Mouse (Mus musculus) neural tube, embryonic 12.5 days (tissue): ENCODE results near the gene Mrnip. TPM values are rescaled to one million over a fixed set of nuclear protein-coding genes. Genes with fewer than 3 reads are reported as not detected.

Experiments used
- ATAC-seq: fragments of 200-750 bp; cut with Nextera tagmentation; 2 replicates; pipeline ENCODE4 v1.8.0; 2017; ENCODE audit warnings: low read depth, mild to moderate bottlenecking, moderate TSS enrichment, moderate library complexity; ENCODE audit not compliant: low FRiP score
- H3K27ac ChIP-seq: fragments of 300-500 bp; sonication (generic); 2 replicates; pipeline ENCODE4 v1.5.1; 2016
- H3K27me3 ChIP-seq: fragments of 300-500 bp; sonication (generic); replicated peaks from 2 replicates; pipeline ENCODE4 v1.6.1; 2016; ENCODE audit warnings: mild to moderate bottlenecking
- H3K36me3 ChIP-seq: fragments of 300-500 bp; sonication (generic); 2 replicates; pipeline ENCODE4 v1.6.1; 2016; ENCODE audit warnings: mild to moderate bottlenecking
- H3K4me1 ChIP-seq: fragments of 300-500 bp; sonication (generic); 2 replicates; pipeline ENCODE4 v1.6.1; 2016
- H3K4me2 ChIP-seq: fragments of 300-500 bp; sonication (generic); replicated peaks from 2 replicates; pipeline ENCODE4 v1.6.1; 2016; ENCODE audit warnings: mild to moderate bottlenecking
- H3K4me3 ChIP-seq: fragments of 300-500 bp; sonication (generic); 2 replicates; pipeline ENCODE4 v1.5.1; 2016
- H3K9ac ChIP-seq: fragments of 300-500 bp; sonication (generic); 2 replicates; pipeline ENCODE4 v1.6.1; 2016; ENCODE audit warnings: mild to moderate bottlenecking
- H3K9me3 ChIP-seq: fragments of 300-500 bp; sonication (generic); 2 replicates; pipeline ENCODE4 v1.6.1; 2016; ENCODE audit warnings: mild to moderate bottlenecking
- WGBS: fragments of 180-500 bp; shearing (Covaris S2); methylation state at CpG from one replicate; pipeline ENCODE4 v1.1.7; 2016; 5-methylcytosine and 5-hydroxymethylcytosine counted together
- polyA plus RNA-seq: library from polyadenylated mRNA; unstranded; fragments of >200 nt; fragmentation: Nextera tagmentation; extraction: Ambion mirVana; gene quantifications from 2 replicates; pipeline ENCODE4 v1.2.1, GENCODE M21; 2016

Mrnip gene
- polyA plus RNA-seq, 1 experiment from 2014 or later: 22.4 TPM

DNA sequence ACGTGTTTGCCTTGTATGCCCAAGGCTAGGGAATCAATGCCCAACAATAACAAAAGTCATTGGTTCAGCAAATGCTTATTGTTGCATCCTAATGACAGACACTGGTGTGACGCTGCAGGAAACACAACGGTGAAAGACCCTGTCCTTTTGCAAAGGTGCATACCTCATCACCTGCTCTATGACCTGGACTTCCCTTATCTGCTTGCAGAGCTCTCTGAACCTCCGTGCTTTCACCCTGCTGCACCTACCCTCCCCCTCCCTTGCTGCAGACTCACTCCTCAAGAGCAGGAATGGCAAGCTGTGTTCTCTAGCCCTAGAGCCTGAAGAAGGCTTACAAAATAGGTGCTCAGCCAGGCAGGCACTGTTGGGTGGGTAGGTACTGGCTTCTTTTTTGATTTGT lies 20.5 kb downstream of the Mrnip start:
- Histone ChIP-seq H3K4me1 (no peaks in the 10 kb centered on the region), H3K27me3 (no peaks in the 10 kb centered on the region), H3K4me3 (no peak overlapping the region), H3K4me2 (no peak overlapping the region), H3K27ac (no peak overlapping the region), H3K36me3 (peaks cover 28% of the 10 kb centered on the region), H3K9ac (no peak overlapping the region; the same call in 1 of the 2 replicates), H3K9me3 (no peaks in the 10 kb centered on the region)
- no peak for ATAC-seq
- WGBS: 85% methylated on average over 4 of the region's 4 CpGs

DNA sequence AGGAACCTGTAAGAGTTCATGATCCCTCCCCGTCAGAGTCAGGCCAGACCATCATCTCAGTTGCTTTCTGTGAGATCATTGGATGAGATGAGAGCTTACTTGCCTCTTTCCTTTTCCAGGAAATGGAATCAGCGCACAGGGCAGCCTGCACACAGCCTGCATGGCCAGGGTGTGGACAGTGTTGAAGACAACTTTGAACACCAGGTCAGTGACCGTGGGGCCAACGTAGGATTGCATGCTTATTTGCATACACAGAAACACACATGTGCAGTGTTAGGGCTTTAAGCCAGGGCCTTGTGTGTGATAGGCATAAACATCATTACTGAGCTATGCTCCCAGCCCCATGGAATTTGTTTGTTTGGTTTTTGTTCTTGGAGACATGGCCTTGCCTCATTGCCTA lies 23.3 kb downstream of the Mrnip start:
- WGBS: 93% methylated on average over 4 of the region's 4 CpGs
- Histone ChIP-seq H3K4me3 (no peak overlapping the region), H3K27ac (no peak overlapping the region), H3K36me3 (peaks cover 55% of the 10 kb centered on the region), H3K9me3 (no peaks in the 10 kb centered on the region), H3K4me2 (no peak overlapping the region), H3K27me3 (no peaks in the 10 kb centered on the region), H3K4me1 (no peaks in the 10 kb centered on the region), H3K9ac (no peak overlapping the region)
- no peak for ATAC-seq

DNA sequence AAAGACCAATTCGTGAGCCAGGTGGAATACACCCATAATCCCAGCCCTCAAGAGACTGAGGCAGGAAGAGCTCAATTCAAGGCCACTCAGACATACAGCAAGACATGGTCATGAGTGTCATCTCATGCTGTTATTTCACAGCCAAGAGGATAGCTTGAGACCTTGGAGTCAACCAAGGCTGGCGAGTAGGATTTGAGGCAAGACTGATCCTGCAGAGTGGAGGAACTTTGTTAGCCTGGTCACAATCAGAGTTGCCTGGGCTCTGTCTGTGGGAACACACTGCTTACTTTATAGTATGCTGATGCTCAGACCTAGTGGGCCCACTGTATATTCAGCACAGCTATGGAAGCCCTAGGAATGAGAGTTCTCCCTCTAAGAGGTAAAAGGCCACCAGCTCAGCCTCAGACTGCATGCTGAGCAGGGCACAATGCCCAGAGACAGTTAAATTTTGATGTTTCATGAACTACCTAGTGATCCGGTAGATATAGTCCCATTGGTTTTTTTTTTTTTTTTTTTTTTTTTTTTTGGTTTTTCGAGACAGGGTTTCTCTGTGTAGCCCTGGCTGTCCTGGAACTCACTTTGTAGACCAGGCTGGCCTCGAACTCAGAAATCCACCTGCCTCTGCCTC lies 24.1 kb downstream of the Mrnip start:
- ATAC-seq: no peak
- no peaks in the 10 kb centered on the region for H3K9me3 ChIP-seq
- H3K9ac ChIP-seq: no peak overlapping the region
- H3K27ac ChIP-seq: no peak overlapping the region
- H3K36me3 ChIP-seq: peaks cover 64% of the 10 kb centered on the region
- no peaks in the 10 kb centered on the region for H3K27me3 ChIP-seq
- WGBS: 84% methylated on average over 4 of the region's 5 CpGs
- no peak overlapping the region for H3K4me2 ChIP-seq
- no peaks in the 10 kb centered on the region for H3K4me1 ChIP-seq
- no peak overlapping the region for H3K4me3 ChIP-seq

DNA sequence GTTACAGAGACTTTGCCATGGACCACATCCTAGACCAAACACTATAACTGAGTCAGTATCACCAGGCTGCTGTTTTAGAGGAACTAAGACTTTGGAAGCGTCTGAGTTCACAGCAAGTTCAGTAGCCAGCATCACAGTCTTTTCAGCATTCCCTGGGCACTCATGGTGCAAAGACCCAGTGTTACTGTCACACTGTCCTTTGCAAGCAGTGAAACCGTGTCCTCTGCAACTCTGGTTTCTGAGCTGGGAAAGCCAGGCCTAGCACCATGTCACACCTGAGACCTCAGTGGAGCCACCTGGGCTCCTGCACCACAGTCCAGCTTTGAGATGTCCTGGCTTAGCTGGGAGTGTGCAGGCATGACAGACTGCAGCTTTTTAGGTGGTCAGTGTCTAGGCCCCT lies 24.7 kb downstream of the Mrnip start:
- 87% methylated on average over 2 of the region's 2 CpGs for WGBS

DNA sequence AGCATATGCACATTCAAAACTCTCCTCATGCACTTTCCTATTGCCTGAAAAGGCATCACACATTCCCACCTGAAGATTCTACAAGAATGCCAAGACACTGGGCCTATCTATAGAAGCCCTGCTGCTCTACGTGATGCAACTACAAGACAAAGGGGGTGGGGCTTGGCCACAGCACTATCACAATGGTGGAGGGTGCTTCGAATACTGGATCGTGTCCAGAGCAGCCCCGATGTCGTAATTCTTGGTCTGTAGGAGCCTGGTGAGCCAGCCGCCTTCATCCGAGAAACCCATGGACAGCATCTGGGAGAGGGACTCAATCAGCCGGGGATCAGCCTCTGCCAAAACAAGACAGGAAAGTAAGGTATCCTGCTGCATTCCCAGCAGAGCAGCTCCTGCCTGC lies 26.4 kb downstream of the Mrnip start:
- no peak overlapping the region for H3K27ac ChIP-seq
- no peaks in the 10 kb centered on the region for H3K4me1 ChIP-seq
- no peak overlapping the region for H3K9ac ChIP-seq
- H3K9me3 ChIP-seq: no peaks in the 10 kb centered on the region
- WGBS: 85% methylated on average over 8 of the region's 8 CpGs
- no peaks in the 10 kb centered on the region for H3K27me3 ChIP-seq
- peaks cover 84% of the 10 kb centered on the region for H3K36me3 ChIP-seq
- H3K4me2 ChIP-seq: no peak overlapping the region
- no peak overlapping the region for H3K4me3 ChIP-seq
- no peak for ATAC-seq

More for the DNA sequence above, 24.7 kb downstream of the Mrnip start:
- no peaks in the 10 kb centered on the region for H3K4me1 ChIP-seq
- H3K9ac ChIP-seq: no peak overlapping the region
- peaks cover 67% of the 10 kb centered on the region for H3K36me3 ChIP-seq
- no peaks in the 10 kb centered on the region for H3K27me3 ChIP-seq
- no peak overlapping the region for H3K27ac ChIP-seq
- ATAC-seq: no peak
- no peak overlapping the region for H3K4me2 ChIP-seq
- H3K4me3 ChIP-seq: no peak overlapping the region
- no peaks in the 10 kb centered on the region for H3K9me3 ChIP-seq

DNA sequence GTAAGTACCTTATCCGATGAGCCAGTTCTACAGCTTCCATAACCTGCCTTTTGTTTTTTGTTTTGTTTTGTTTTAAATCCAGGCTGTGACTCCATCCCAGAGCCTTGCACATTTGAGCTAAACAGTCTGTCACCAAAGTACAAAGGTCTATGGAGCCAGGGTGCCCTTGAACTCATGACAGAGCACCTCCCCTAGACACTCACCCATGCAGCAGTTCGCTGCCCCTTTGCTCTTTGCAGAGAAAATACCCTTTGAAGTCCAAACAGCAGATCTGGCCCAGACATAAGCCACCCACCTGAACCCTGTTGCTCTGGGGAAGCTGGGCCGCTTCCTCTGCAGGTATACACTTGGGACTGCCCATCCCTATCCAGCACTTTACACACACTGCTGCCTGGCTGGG lies 27.3 kb downstream of the Mrnip start:
- peaks cover 89% of the 10 kb centered on the region for H3K36me3 ChIP-seq

DNA sequence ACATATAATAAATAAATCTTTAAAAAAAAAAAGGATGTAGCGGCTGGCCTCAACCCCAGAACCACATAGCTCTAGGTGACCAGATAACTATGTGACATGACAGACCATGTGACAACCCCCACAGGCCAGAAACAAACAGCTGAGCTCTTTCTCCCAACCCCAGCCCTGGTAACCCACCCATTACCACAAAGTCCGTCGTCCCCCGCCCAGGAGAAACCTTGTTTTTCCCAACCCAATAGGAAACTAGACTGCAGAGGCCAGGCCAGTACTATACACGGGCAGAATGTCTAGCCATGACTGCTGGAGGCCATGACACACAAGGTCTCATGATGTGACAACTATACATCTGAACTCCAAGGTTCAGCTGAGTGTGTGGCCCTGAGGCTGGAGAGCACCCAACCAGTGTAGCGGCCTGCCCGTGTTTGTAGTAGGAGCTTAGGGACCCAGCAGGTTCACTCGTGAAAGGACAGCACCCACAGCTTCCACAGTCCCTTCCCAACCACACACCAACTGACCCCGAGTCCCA lies 29.1 kb downstream of the Mrnip start:
- Histone ChIP-seq H3K9me3 (no peaks in the 10 kb centered on the region), H3K27me3 (no peaks in the 10 kb centered on the region), H3K27ac (no peak overlapping the region), H3K9ac (no peak overlapping the region), H3K4me3 (no peak overlapping the region), H3K4me2 (no peak overlapping the region), H3K36me3 (peaks cover 89% of the 10 kb centered on the region), H3K4me1 (no peaks in the 10 kb centered on the region)
- ATAC-seq: no peak
- WGBS: 94% methylated on average over 9 of the region's 9 CpGs

More for the DNA sequence above, 27.3 kb downstream of the Mrnip start:
- H3K27me3 ChIP-seq: no peaks in the 10 kb centered on the region
- 94% methylated on average over 3 of the region's 3 CpGs for WGBS
- H3K27ac ChIP-seq: no peak overlapping the region
- no peak overlapping the region for H3K4me2 ChIP-seq
- no peak for ATAC-seq
- H3K4me1 ChIP-seq: no peaks in the 10 kb centered on the region
- no peaks in the 10 kb centered on the region for H3K9me3 ChIP-seq
- H3K9ac ChIP-seq: no peak overlapping the region
- no peak overlapping the region for H3K4me3 ChIP-seq

DNA sequence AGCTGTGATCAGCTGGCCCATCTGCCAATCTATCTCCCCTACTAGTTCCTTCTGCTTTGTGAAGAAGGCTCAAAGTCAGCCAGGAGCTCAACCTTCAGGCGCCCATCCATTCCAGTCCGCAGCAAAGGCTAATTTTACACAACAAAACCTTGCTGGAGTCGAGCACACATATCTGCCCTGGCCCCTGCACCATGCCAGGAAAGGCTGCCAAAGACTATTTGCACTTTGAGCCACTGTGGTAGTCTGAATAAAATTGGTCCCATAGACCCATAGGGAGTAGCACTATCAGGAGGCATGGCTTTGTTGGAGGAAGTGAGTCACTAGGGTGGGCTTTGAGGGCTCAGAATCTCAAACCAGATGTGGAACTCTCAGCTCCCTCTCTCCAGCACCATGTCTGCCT lies 31.2 kb downstream of the Mrnip start:
- peaks cover 71% of the 10 kb centered on the region for H3K36me3 ChIP-seq
- H3K9ac ChIP-seq: no peak overlapping the region
- H3K4me3 ChIP-seq: no peak overlapping the region
- no peak overlapping the region for H3K4me2 ChIP-seq
- no peaks in the 10 kb centered on the region for H3K27me3 ChIP-seq
- no peak for ATAC-seq
- no peaks in the 10 kb centered on the region for H3K9me3 ChIP-seq
- H3K4me1 ChIP-seq: peaks cover 6% of the 10 kb centered on the region
- no peak overlapping the region for H3K27ac ChIP-seq
- 93% methylated on average over 3 of the region's 3 CpGs for WGBS

DNA sequence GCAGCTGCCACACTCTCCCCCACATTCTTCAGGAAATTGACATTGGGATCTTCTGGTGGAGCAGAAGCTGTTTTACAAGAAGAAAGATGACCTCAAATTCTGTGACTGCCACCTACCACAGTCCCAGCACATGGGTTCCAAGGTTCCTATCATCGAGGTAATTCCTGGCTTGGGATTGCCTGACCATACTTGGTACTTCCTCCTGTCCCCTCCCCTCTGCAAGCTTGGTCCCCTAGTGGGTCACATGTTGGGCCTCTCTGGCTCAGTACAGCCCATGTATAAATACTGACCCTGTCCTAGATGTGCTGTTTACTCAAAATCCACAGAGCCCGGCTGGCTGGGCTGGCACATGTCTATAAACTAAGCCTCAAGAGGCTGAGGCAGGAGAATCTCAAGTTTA lies 31.8 kb downstream of the Mrnip start:
- H3K4me3 ChIP-seq: no peak overlapping the region
- WGBS: 94% methylated on average over 2 of the region's 2 CpGs
- H3K9me3 ChIP-seq: no peaks in the 10 kb centered on the region
- H3K27me3 ChIP-seq: no peaks in the 10 kb centered on the region
- no peak overlapping the region for H3K9ac ChIP-seq
- H3K27ac ChIP-seq: no peak overlapping the region
- no peak for ATAC-seq
- H3K4me2 ChIP-seq: no peak overlapping the region
- H3K4me1 ChIP-seq: peaks cover 8% of the 10 kb centered on the region
- peaks cover 65% of the 10 kb centered on the region for H3K36me3 ChIP-seq

DNA sequence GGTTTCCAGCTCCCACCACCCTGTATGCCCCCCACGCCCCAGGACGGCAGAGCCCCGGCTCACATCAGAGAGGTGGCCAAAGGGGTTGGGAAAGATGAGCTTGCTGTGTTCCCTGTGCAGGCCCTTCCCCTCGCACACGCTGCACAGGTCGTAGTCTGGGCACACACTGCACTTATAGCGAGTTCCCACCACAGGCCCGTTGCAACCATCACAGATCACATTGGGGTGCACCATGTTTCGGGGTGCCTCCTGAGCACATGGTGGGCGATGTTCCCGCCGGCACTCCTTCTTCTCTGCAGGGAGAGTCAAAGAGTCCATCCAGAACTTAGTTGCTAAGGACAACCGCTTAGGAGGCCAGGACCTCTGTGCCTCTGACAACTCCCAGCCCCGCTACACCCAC lies 33.1 kb downstream of the Mrnip start:
- H3K4me2 ChIP-seq: no peak overlapping the region
- H3K27me3 ChIP-seq: no peaks in the 10 kb centered on the region
- H3K4me1 ChIP-seq: peaks cover 12% of the 10 kb centered on the region
- no peaks in the 10 kb centered on the region for H3K9me3 ChIP-seq
- H3K36me3 ChIP-seq: peaks cover 52% of the 10 kb centered on the region
- H3K27ac ChIP-seq: no peak overlapping the region
- ATAC-seq: no peak
- no peak overlapping the region for H3K9ac ChIP-seq
- H3K4me3 ChIP-seq: no peak overlapping the region
- 95% methylated on average over 14 of the region's 14 CpGs for WGBS

DNA sequence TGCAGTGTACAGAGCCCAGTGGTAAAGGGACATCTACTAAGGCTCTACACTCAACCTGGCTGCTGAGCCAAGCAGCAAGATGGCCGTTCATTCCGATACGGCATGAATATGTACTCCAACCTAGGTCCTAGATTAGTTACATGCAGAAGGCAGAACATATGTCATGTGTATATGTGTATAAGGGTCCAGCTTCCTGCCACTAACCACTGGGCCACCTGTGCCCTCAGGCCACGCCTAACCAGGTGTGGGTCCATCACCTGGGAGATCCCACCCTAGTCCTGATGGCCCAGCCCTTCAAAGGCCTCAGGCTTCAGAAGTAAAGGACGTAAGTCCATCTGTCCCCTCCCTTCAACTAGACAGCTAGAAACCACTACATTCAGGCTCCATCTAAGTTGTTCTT lies 33.8 kb downstream of the Mrnip start:
- Histone ChIP-seq H3K9ac (no peak overlapping the region), H3K27me3 (no peaks in the 10 kb centered on the region), H3K4me2 (no peak overlapping the region), H3K36me3 (peaks cover 45% of the 10 kb centered on the region), H3K27ac (no peak overlapping the region), H3K4me1 (peaks cover 12% of the 10 kb centered on the region), H3K9me3 (no peaks in the 10 kb centered on the region), H3K4me3 (no peak overlapping the region)
- WGBS: 95% methylated on average over 5 of the region's 5 CpGs
- ATAC-seq: no peak

DNA sequence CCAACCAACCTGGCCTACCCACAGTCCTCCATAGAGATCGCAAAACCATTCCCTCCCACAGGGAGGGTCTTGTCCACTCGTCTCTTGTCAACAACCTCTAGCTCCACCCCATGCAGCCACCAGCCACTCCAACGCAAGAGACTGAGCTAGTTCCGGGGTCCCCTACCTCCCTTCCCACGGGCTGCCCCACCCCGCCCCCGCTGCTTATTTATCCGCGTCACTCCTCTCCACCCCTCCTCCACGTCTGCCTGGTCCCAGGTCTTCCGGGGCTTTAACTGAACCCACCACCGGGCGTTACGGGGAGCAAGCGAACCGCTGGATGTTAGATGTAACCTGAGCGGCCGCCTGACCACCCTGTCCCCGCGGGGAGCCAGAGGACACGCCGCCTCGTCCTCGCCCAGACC lies 35.9 kb downstream of the Mrnip start:
- peaks cover 26% of the 10 kb centered on the region for H3K36me3 ChIP-seq
- peak; percentile 94 for ATAC-seq
- no peaks in the 10 kb centered on the region for H3K27me3 ChIP-seq
- peak overlapping the region; percentile 91 for H3K9ac ChIP-seq
- peak overlapping the region; percentile 65 for H3K4me2 ChIP-seq
- peaks cover 12% of the 10 kb centered on the region for H3K4me1 ChIP-seq
- peak overlapping the region; percentile 89 for H3K4me3 ChIP-seq
- H3K9me3 ChIP-seq: no peaks in the 10 kb centered on the region
- peak overlapping the region; percentile 97 for H3K27ac ChIP-seq
- under 1% methylated on average over 24 of the region's 24 CpGs for WGBS

DNA sequence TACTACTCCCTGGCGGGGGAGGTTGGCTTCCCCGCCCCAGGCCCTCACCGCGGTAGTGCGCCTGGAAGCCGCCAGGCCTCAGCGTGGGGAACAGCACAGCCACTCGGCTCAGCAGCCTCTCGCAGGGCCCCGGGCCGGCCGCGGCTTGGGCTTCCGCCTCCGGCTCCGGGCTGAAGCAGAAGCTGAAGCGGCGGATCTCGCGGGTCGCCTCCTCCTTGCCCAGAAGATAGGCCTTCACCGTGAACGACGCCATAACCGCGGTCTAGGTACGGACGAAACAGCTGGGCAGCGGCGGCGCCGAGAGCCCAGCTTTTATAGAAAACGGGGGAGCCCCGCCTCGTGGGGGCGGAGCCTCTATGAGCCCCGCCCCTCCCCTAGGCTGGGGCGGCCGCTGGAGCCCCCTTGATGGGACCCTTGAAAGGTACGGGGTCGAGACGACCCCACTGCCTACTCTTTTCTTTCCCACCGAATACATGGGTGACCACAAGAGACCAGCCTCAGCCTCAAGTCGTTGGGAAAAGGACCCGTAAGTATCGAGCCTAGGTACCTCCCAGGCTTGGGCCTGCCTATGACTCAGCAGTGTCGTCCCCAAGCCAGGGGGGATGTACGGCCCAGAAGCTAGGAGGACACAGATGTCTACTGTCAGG lies 36.4 kb downstream of the Mrnip start, which contains the start of the genes Sqstm1 and Mgat4b:
TSS of gene Sqstm1 (minus strand) at position 323 of the 647 bp plus-strand sequence.
TSS of gene Mgat4b (plus strand) at position 386 of the 647 bp plus-strand sequence.
- peak within 1 kb of the TSS; percentile 97 for H3K27ac ChIP-seq
- H3K36me3 ChIP-seq: peaks cover 21% of the 10 kb centered on the region
- H3K4me2 ChIP-seq: peak within 1 kb of the TSS; percentile 65
- peak; percentile 80 for ATAC-seq
- no peaks in the 10 kb centered on the region for H3K27me3 ChIP-seq
- under 1% methylated on average over 48 of the region's 48 CpGs for WGBS
- peaks cover 12% of the 10 kb centered on the region for H3K4me1 ChIP-seq
- peak within 1 kb of the TSS; percentile 89 for H3K4me3 ChIP-seq
- H3K9ac ChIP-seq: peak within 1 kb of the TSS; percentile 91
- H3K9me3 ChIP-seq: no peaks in the 10 kb centered on the region
